Mouse (Mus musculus) hindbrain, embryonic 14.5 days (tissue): ENCODE measurements around the gene Gm20489. TPM values are rescaled to one million over a fixed set of nuclear protein-coding genes. Genes with fewer than 3 reads are reported as not detected.

ENCODE experiments used
- ATAC-seq: fragments of 200-750 bp; cut with Nextera tagmentation; 2 replicates; pipeline ENCODE4 v1.8.0; 2017; ENCODE audit warnings: moderate number of reproducible peaks, mild to moderate bottlenecking, moderate TSS enrichment, moderate library complexity; ENCODE audit not compliant: low FRiP score
- DNase-seq: peaks from one replicate; pipeline ENCODE4 v3.0.0-alpha.2; 2015; ENCODE audit warnings: low spot score
- H3K27ac ChIP-seq: fragments of 300-500 bp; sonication (generic); 2 replicates; pipeline ENCODE4 v1.5.1; 2014; ENCODE audit warnings: mild to moderate bottlenecking, moderate library complexity
- H3K27me3 ChIP-seq: fragments of 300-500 bp; sonication (generic); 2 replicates; pipeline ENCODE4 v1.6.1; 2014; ENCODE audit warnings: mild to moderate bottlenecking, low read length, mixed read lengths; ENCODE audit not compliant: control insufficient read depth, insufficient read depth
- H3K36me3 ChIP-seq: fragments of 300-500 bp; sonication (generic); replicated peaks from 2 replicates; pipeline ENCODE4 v1.6.1; 2014; ENCODE audit not compliant: control insufficient read depth, insufficient read depth
- H3K4me1 ChIP-seq: fragments of 300-500 bp; sonication (generic); replicated peaks from 2 replicates; pipeline ENCODE4 v1.6.1; 2014; ENCODE audit warnings: antibody characterized with exemption, low read length, mixed read lengths; ENCODE audit not compliant: control insufficient read depth, insufficient read depth
- H3K4me2 ChIP-seq: fragments of 300-500 bp; sonication (generic); replicated peaks from 2 replicates; pipeline ENCODE4 v1.6.1; 2014; ENCODE audit warnings: mild to moderate bottlenecking, moderate library complexity
- H3K4me3 ChIP-seq: fragments of 300-500 bp; sonication (generic); replicated peaks from 2 replicates; pipeline ENCODE4 v1.5.1; 2014; ENCODE audit warnings: mild to moderate bottlenecking, low read length
- H3K9ac ChIP-seq: fragments of 300-500 bp; sonication (generic); 2 replicates; pipeline ENCODE4 v1.6.1; 2014
- H3K9me3 ChIP-seq: fragments of 300-500 bp; sonication (generic); 2 replicates; pipeline ENCODE4 v1.6.1; 2016; ENCODE audit warnings: low read length; ENCODE audit not compliant: control insufficient read depth
- WGBS: fragments of 180-500 bp; shearing (Covaris S2); extraction: QIAGEN DNeasy Blood & Tissue Kit; methylation state at CpG from one replicate; pipeline ENCODE4 v1.1.7; 2014; 5-methylcytosine and 5-hydroxymethylcytosine counted together
- polyA plus RNA-seq: library from polyadenylated mRNA; unstranded; fragments of >200 nt; fragmentation: Nextera tagmentation; extraction: Ambion mirVana; gene quantifications from 2 replicates; pipeline ENCODE4 v1.2.1, GENCODE M21; 2014

Gene Gm20489
- polyA plus RNA-seq, 1 experiment from 2014 or later = not detected

- H3K27ac ChIP-seq = no peak overlapping the region
- H3K9me3 ChIP-seq = no peaks in the 10 kb centered on the region
- no peak overlapping the region for H3K4me2 ChIP-seq
- H3K36me3 ChIP-seq = peaks cover 75% of the 10 kb centered on the region
- DNase-seq = no peak
- no peaks in the 10 kb centered on the region for H3K27me3 ChIP-seq
- H3K4me3 ChIP-seq = no peak overlapping the region
- H3K9ac ChIP-seq = no peak overlapping the region
- no peak for ATAC-seq
- WGBS = 89% methylated on average over 10 of the region's 10 CpGs
- no peaks in the 10 kb centered on the region for H3K4me1 ChIP-seq
These were observed 21.3 kb upstream of the Gm20489 start for GRCm38 (mm10) chrX:101290111-101290510.

DNA sequence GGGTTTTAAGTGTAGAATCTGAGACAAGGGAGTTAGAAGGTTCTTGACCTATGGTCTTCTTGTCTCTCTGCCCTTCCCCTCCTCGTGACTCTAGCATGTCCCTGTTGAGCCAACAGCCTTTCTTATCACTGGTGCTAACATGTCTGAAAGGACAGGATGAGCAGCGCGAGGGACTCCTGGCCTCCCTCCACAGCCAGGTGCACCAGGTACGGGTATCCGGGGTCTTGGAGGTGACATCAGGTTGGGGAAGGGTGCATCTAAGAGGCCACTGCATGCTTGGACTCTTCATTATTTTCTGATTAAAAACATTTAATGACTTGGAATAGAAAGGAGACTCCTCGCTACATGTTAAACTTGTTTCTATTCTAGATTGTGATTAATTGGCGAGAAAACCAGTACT, 20.2 kb upstream of the Gm20489 start:
- Histone ChIP-seq H3K27ac (no peak overlapping the region), H3K4me2 (no peak overlapping the region), H3K9me3 (no peaks in the 10 kb centered on the region), H3K4me1 (no peaks in the 10 kb centered on the region), H3K27me3 (no peaks in the 10 kb centered on the region), H3K36me3 (peaks cover 69% of the 10 kb centered on the region), H3K9ac (no peak overlapping the region), H3K4me3 (no peak overlapping the region)
- no peak for DNase-seq
- 92% methylated on average over 7 of the region's 7 CpGs for WGBS
- no peak for ATAC-seq

DNA sequence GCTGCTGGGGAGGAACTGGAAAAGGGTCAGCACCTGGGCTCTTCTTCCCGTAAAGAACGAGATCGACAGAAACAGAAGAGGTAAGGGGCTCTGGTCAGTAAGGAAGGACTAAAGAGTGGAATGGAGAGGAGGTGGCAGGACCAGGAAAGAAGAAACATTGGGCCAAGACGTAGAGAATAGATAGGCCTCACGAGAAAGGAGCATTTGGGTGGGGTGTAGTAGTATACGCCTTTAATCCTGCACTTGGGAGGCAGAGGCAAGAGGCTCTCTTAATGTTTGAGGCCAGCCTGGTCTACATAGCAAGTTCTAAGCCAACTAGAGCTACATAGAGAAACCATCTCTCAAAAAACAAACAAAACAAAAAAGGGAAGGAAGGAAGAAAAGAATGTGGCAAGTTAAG, 19.6 kb upstream of the Gm20489 start:
- Histone ChIP-seq H3K27me3 (no peaks in the 10 kb centered on the region), H3K9ac (no peak overlapping the region), H3K36me3 (peaks cover 71% of the 10 kb centered on the region), H3K27ac (no peak overlapping the region), H3K4me3 (no peak overlapping the region), H3K4me2 (no peak overlapping the region), H3K4me1 (no peaks in the 10 kb centered on the region), H3K9me3 (no peaks in the 10 kb centered on the region)
- WGBS = 96% methylated on average over 6 of the region's 6 CpGs
- ATAC-seq = no peak
- DNase-seq = no peak

DNA sequence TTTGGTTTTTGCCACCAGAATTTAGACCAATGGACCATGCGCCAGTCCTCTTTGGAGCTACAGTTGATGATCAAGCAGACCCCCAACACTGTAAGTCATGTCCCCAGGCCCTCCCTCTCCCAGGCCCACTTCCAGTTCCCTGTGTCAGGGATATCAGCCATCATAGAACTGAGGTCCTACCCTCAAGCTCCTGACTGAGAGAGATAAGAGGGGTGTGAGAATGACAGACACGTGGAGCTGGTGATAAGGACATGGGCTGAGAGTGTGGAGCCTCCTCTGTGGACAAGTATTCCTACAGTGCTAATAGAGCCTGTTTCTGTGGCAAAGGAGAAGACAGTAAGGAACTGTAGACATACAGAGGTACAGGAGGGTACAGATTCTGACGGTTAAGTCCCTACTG, 18.7 kb upstream of the Gm20489 start:
- Histone ChIP-seq H3K4me2 (no peak overlapping the region), H3K4me3 (no peak overlapping the region), H3K4me1 (no peaks in the 10 kb centered on the region), H3K36me3 (peaks cover 71% of the 10 kb centered on the region), H3K27me3 (no peaks in the 10 kb centered on the region), H3K27ac (no peak overlapping the region), H3K9ac (no peak overlapping the region), H3K9me3 (no peaks in the 10 kb centered on the region)
- WGBS = 89% methylated on average over 3 of the region's 3 CpGs
- DNase-seq = no peak
- ATAC-seq = no peak

GRCm38 (mm10) chrX:101285953-101286670, 17.3 kb upstream of the Gm20489 start:
- Histone ChIP-seq H3K4me3 (no peak overlapping the region), H3K36me3 (peaks cover 77% of the 10 kb centered on the region), H3K4me2 (no peak overlapping the region), H3K27ac (no peak overlapping the region), H3K9ac (no peak overlapping the region), H3K27me3 (no peaks in the 10 kb centered on the region), H3K4me1 (no peaks in the 10 kb centered on the region), H3K9me3 (no peaks in the 10 kb centered on the region)
- DNase-seq (no peak), ATAC-seq (no peak)
- WGBS = 88% methylated on average over 14 of the region's 14 CpGs

GRCm38 (mm10) chrX:101285534-101285933, 16.7 kb upstream of the Gm20489 start:
- Histone ChIP-seq H3K27me3 (no peaks in the 10 kb centered on the region), H3K36me3 (peaks cover 82% of the 10 kb centered on the region), H3K9ac (no peak overlapping the region), H3K9me3 (no peaks in the 10 kb centered on the region), H3K4me1 (no peaks in the 10 kb centered on the region), H3K4me2 (no peak overlapping the region), H3K27ac (no peak overlapping the region), H3K4me3 (no peak overlapping the region)
- WGBS = 31% methylated on average over 6 of the region's 6 CpGs
- DNase-seq (peak; percentile 67), ATAC-seq (no peak)

DNA sequence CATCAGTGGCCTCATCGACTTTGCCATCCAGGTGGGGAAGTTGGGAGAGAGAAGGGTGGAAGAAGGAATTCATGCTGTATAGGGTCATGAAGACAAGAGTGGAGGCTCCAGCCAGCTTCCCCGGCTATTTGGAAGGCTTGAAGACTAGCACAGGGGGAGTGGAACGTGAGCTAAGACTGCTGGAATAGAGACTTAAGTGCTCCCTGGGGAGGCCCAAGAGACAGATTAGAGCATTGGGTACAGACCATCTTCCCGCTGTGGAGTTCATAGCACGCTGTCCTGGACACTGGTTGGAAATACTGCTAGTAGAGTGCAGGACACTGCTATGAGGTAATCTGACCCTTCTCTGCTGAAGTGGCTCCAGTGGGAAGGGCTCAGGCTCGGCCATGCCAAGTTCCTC, 14.0 kb upstream of the Gm20489 start:
- Histone ChIP-seq H3K27me3 (no peaks in the 10 kb centered on the region), H3K36me3 (peaks cover 80% of the 10 kb centered on the region), H3K4me2 (no peak overlapping the region), H3K4me1 (no peaks in the 10 kb centered on the region), H3K9ac (no peak overlapping the region), H3K27ac (no peak overlapping the region), H3K4me3 (no peak overlapping the region), H3K9me3 (no peaks in the 10 kb centered on the region)
- ATAC-seq (no peak), DNase-seq (no peak)
- 90% methylated on average over 6 of the region's 6 CpGs for WGBS

GRCm38 (mm10) chrX:101273875-101274738, 5.3 kb upstream of the Gm20489 start, which contains the start of gene Med12:
Gene Med12 (plus strand): TSS chrX:101274030.
- ATAC-seq (peak; percentile 97), DNase-seq (peak; percentile 78)
- H3K4me2 ChIP-seq = peak within 1 kb of the TSS; percentile 55
- H3K27me3 ChIP-seq = no peaks in the 10 kb centered on the region
- 24% methylated on average over 51 of the region's 54 CpGs for WGBS
- peak within 1 kb of the TSS; percentile 71 for H3K9ac ChIP-seq
- H3K36me3 ChIP-seq = peaks cover 26% of the 10 kb centered on the region
- no peaks in the 10 kb centered on the region for H3K9me3 ChIP-seq
- H3K4me1 ChIP-seq = no peaks in the 10 kb centered on the region
- peak within 1 kb of the TSS; percentile 54 for H3K4me3 ChIP-seq
- peak within 1 kb of the TSS; percentile 79 for H3K27ac ChIP-seq

- no peak for DNase-seq
- H3K9ac ChIP-seq = peak overlapping the region; percentile 71
- peak overlapping the region; percentile 55 for H3K4me2 ChIP-seq
- H3K36me3 ChIP-seq = peaks cover 19% of the 10 kb centered on the region; the same call in 1 of the 2 replicates
- H3K4me1 ChIP-seq = no peaks in the 10 kb centered on the region
- no peaks in the 10 kb centered on the region for H3K9me3 ChIP-seq
- H3K27me3 ChIP-seq = no peaks in the 10 kb centered on the region
- peak overlapping the region; percentile 54 for H3K4me3 ChIP-seq
- ATAC-seq = no peak
- H3K27ac ChIP-seq = 0 out of 2 replicates have a peak overlapping the region, but pooled peaks have one; percentile 79
- 21% methylated on average over 6 of the region's 6 CpGs for WGBS
These were observed 4.6 kb upstream of the Gm20489 start for GRCm38 (mm10) chrX:101273410-101273809.
